Mouse (Mus musculus): ENCODE results near the gene Olfr954.

Gene Olfr954

DNA sequence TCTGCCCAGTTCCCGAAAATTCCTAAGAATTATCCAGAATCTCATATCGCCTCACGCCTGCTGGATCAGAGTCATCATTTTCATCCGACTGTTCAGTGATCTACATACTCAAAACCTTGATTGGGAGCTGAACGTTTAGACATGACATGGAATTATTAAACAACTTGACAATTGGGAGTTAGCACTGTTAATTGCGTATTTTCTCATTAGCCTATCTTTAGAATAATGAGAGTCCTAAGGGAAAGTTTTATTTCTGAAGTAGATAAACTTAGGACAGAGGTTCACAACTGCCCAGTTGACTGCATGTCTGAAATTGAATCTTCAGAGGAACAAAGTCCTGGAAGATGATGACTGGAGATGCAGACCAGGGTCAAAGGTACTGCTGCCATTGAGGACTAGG is at the start of gene Olfr954:
Gene Olfr954 (plus strand): TSS at position 301 of the 400 bp plus-strand sequence.
- DNase-seq (ENCODE audit: low spot score in 2 of 2), result no peak

DNA sequence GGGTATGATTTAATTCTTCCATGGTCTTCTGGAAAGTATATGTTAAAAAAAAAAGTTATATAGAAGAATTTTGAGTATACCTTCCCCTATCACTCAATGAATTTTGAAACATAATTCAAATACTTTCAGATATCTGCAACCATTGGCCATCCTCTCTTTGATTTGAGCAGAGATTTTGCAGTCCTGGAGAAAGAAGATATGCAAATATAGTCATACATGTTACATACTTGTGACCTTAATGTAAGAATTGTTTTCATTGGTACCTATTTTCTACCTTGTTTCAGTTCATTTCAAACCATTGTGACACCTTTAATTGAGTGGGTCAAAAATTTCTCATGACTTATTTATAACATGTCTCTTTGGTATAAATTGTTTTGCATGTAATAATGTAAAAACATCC is 29.5 kb upstream of the Olfr954 start, which contains the start of gene Olfr952:
Gene Olfr952 (minus strand): TSS at position 101 of the 400 bp plus-strand sequence.
- DNase-seq (ENCODE audit: low spot score in 2 of 2), result no peak

DNA sequence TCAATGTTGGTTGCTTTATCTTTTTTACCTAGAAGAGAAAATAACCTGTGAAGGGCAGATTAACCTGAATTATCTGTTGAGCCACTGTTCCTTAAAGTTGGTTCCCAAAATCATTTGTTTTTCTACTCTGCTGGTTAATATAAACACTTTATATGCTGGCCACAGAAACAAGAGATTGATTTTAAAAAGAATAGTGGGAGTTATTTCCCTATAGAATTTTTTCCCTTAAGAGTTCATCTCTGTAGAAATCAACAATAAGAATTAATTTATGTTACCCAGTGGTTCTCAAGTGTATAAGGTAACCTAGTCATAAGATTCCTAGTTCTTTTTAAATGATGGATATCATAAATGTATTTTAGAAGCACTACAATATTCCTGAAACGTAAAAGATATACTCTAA is 15.3 kb downstream of the Olfr954 start, which contains the start of gene Olfr955:
Gene Olfr955 (minus strand): TSS at position 101 of the 400 bp plus-strand sequence.
- no peak for DNase-seq (ENCODE audit: low spot score in 2 of 2)

DNA sequence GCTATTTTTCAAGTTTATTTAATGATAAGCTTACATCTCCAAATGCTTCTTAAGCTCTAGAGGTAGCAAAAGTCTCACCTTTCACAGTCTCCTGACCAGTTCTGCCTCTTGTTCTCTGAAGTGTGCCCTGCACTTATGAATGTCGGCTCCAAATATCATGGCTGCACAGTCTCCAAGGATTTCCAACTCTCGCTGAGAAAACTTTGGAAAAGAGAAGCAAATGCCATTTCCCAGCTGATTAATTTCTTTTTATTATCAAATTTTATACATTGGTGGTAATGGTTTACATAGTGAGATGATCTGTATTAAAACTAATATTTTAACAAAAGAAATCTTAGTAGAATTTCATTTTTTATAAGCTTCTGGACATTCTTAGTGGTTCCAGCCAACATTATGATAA is 37.4 kb downstream of the Olfr954 start, which contains the start of gene Olfr44:
Gene Olfr44 (minus strand): TSS at position 101 of the 400 bp plus-strand sequence.
- no peak for DNase-seq (ENCODE audit: low spot score in 2 of 2)

DNA sequence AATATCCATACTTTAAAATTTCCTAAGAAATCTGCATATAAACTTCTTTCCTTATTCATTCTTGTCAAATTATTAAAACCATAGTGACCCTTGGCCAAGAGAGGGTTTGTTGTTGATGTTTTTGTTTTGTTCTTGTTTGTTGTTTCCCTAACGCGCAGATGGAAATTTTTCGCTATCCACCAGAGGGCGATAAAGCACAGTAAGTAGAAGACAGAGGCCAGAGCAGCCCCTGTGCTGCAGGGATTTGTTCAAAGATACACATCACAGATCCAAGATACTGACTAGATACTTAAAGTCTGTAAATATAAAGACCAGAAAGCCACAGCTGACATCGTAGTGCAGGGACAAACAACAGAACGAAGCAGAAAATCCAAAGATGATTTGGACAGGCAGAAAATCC is 52.5 kb downstream of the Olfr954 start:
- DNase-seq (ENCODE audit: low spot score in 2 of 2), result peak; percentile 27 to 50

DNA sequence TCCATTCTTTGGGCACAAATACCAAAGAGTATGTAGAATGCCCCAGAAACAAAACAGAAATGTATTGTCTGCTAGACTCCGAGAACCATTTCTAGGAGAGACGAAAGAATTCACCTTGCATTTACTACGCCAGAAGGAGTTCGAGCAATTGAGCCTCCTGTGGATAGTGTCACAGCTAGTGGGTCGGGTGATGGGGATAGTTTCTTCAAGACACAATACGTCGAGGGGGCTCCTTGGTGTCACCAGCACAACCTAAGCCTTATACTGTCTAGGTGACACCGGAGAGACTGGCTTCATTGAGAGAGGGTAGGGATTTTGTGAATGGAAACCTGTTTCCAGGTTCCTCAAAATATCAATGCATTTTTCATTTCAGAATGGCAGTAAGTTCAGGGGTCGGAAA is 52.9 kb downstream of the Olfr954 start:
- DNase-seq (ENCODE audit: low spot score in 2 of 2), result no peak
